Mouse (Mus musculus) cerebellum, adult 18-20 months (tissue): ENCODE results near the gene Il23a.
A peak's percentile ranks its signal among the peaks of the same experiment; 100 is the strongest.
"Not testable (repeated sequence)": the region's sequence is repeated elsewhere in the genome, so short reads cannot be mapped to it uniquely, and the experiment has no call there.

ENCODE experiments used
- DNase-seq, 2 experiments: peaks; one replicate each; pipeline ENCODE4 v3.0.0; 2021

Gene Il23a

GRCm38 (mm10) chr10:128298702-128299171, at the start of gene Il23a:
Il23a (minus strand) TSS chr10:128298752.
- DNase-seq = no peak

- DNase-seq = no peak
Observed at GRCm38 (mm10) chr10:128347541-128347940, 49.0 kb upstream of the Il23a start.

GRCm38 (mm10) chr10:128344568-128345275, 46.2 kb upstream of the Il23a start:
- peak in 1 of 2 experiments; percentile 26 for DNase-seq

GRCm38 (mm10) chr10:128343436-128343835, 44.9 kb upstream of the Il23a start:
- no peak for DNase-seq

GRCm38 (mm10) chr10:128340257-128340656, 41.7 kb upstream of the Il23a start:
- no peak for DNase-seq

GRCm38 (mm10) chr10:128338948-128339347, 40.4 kb upstream of the Il23a start:
- no peak for DNase-seq

- DNase-seq = no peak
Observed at GRCm38 (mm10) chr10:128338415-128338814, 39.9 kb upstream of the Il23a start.

GRCm38 (mm10) chr10:128337306-128338181, 39.0 kb upstream of the Il23a start, which contains the start of gene Cs:
Cs (plus strand) TSS chr10:128337734.
- peak; percentile 96 to 97 for DNase-seq

- no peak for DNase-seq
Observed at GRCm38 (mm10) chr10:128336597-128336996, 38.0 kb upstream of the Il23a start.

- no peak for DNase-seq
Observed at GRCm38 (mm10) chr10:128336195-128336594, 37.6 kb upstream of the Il23a start.

GRCm38 (mm10) chr10:128335582-128335981, 37.0 kb upstream of the Il23a start:
- DNase-seq = peak; percentile 80 to 83

- not testable (repeated sequence) for DNase-seq
Observed at GRCm38 (mm10) chr10:128332358-128333249, 34.1 kb upstream of the Il23a start.

- no peak for DNase-seq
Observed at GRCm38 (mm10) chr10:128327610-128328009, 29.1 kb upstream of the Il23a start.

- DNase-seq = no peak
Observed at GRCm38 (mm10) chr10:128326825-128327224, 28.3 kb upstream of the Il23a start.

GRCm38 (mm10) chr10:128323516-128323915, 25.0 kb upstream of the Il23a start:
- no peak for DNase-seq

GRCm38 (mm10) chr10:128322141-128323108, 23.9 kb upstream of the Il23a start, which contains the start of gene Cnpy2:
Cnpy2 (plus strand) TSS chr10:128322459.
- DNase-seq = peak; percentile 71 to 78

GRCm38 (mm10) chr10:128321641-128322040, 23.1 kb upstream of the Il23a start:
- DNase-seq = no peak

GRCm38 (mm10) chr10:128315578-128315977, 17.0 kb upstream of the Il23a start:
- DNase-seq = no peak

GRCm38 (mm10) chr10:128310902-128311301, 12.3 kb upstream of the Il23a start:
- DNase-seq = no peak

GRCm38 (mm10) chr10:128310177-128310576, 11.6 kb upstream of the Il23a start:
- peak; percentile 53 to 61 for DNase-seq

- DNase-seq = no peak
Observed at GRCm38 (mm10) chr10:128309654-128310053, 11.1 kb upstream of the Il23a start.
